ENCODE assay signal across 8 mouse cellular contexts in genomic region chr10:91166890-91167289, GRCm38 (mm10). TPM values are rescaled to one million over a fixed set of nuclear protein-coding genes. Genes with fewer than 3 reads are reported as not detected.
DNase-seq lines count a peak whose midpoint lies in the region; ATAC-seq and TF ChIP-seq lines count a peak whose summit lies in the region.

No protein-coding gene starts in this region.

- TF ChIP-seq POLR2A in bone marrow, adult 2 months (IDR thresholded peaks at IDR 0.05; ENCODE audit: borderline replicate concordance, control insufficient read depth, low read depth, low read length): no peak

- peak overlapping the region; percentile 76 for H3K4me2 ChIP-seq in forebrain, embryonic 13.5 days
- H3K4me2 ChIP-seq in hindbrain, embryonic 12.5 days (replicated peaks): peak overlapping the region; percentile 71
- peak overlapping the region; percentile 73 for H3K4me2 ChIP-seq in limb, embryonic 13.5 days (replicated peaks)
- H3K4me2 ChIP-seq in midbrain, embryonic 13.5 days (replicated peaks): peak overlapping the region; percentile 19; the same call in 1 of the 2 replicates

- H3K9ac ChIP-seq in forebrain, embryonic 13.5 days: no peak overlapping the region
- H3K9ac ChIP-seq in hindbrain, embryonic 12.5 days: no peak overlapping the region
- H3K9ac ChIP-seq in limb, embryonic 13.5 days: no peak overlapping the region
- H3K9ac ChIP-seq in midbrain, embryonic 13.5 days (replicated peaks): no peak overlapping the region

- peak overlapping the region; percentile 47 for H3K4me3 ChIP-seq in bone marrow, adult 2 months (replicated peaks; ENCODE audit: control insufficient read depth, low read depth, low read length)
- H3K4me3 ChIP-seq in forebrain, embryonic 13.5 days: peak overlapping the region; percentile 95
- H3K4me3 ChIP-seq in hindbrain, embryonic 12.5 days: no peak overlapping the region
- peak overlapping the region; percentile 96 for H3K4me3 ChIP-seq in limb, embryonic 13.5 days
- no peak overlapping the region for H3K4me3 ChIP-seq in midbrain, embryonic 13.5 days (replicated peaks)

- no peak for ATAC-seq in forebrain, embryonic 13.5 days
- ATAC-seq in hindbrain, embryonic 12.5 days (ENCODE audit: low FRiP score): no peak
- ATAC-seq in limb, embryonic 13.5 days (ENCODE audit: low FRiP score, low read depth): no peak
- ATAC-seq in midbrain, embryonic 13.5 days: no peak

- no peak overlapping the region for H3K27ac ChIP-seq in bone marrow, adult 2 months (ENCODE audit: control insufficient read depth, insufficient read depth, low read depth, low read length, poor library complexity)
- peak overlapping the region; percentile 48; the same call in 1 of the 2 replicates for H3K27ac ChIP-seq in forebrain, embryonic 13.5 days
- no peak overlapping the region for H3K27ac ChIP-seq in hindbrain, embryonic 12.5 days
- peak overlapping the region; percentile 15; the same call in 1 of the 2 replicates for H3K27ac ChIP-seq in limb, embryonic 13.5 days
- no peak overlapping the region for H3K27ac ChIP-seq in midbrain, embryonic 13.5 days

- TF ChIP-seq CTCF in bone marrow, adult 2 months (IDR thresholded peaks at IDR 0.05; ENCODE audit: control insufficient read depth, insufficient read depth, low read length): peak; percentile 35; the same call in 1 of the 2 replicates

- peak; percentile 31 for DNase-seq in ovary, postnatal 36 days (ENCODE audit: low spot score)
- DNase-seq in ovary, adult 18-20 months (ENCODE audit: low spot score): no peak
- DNase-seq in thymus, postnatal 0 days (ENCODE audit: low spot score): peak; percentile 80

- WGBS in bone marrow, adult 2 months: 48% methylated on average over 5 of the region's 5 CpGs
- WGBS in forebrain, embryonic 13.5 days: 72% methylated on average over 5 of the region's 5 CpGs
- 70% methylated on average over 5 of the region's 5 CpGs for whole genome bisulfite sequencing in hindbrain, embryonic 12.5 days
- 55% methylated on average over 5 of the region's 5 CpGs for WGBS in limb, embryonic 13.5 days
- 57% methylated on average over 5 of the region's 5 CpGs for WGBS in midbrain, embryonic 13.5 days

- H3K9me3 ChIP-seq in forebrain, embryonic 13.5 days (replicated peaks): no peaks in the 10 kb centered on the region
- no peaks in the 10 kb centered on the region for H3K9me3 ChIP-seq in hindbrain, embryonic 12.5 days (replicated peaks)
- H3K9me3 ChIP-seq in limb, embryonic 13.5 days: no peaks in the 10 kb centered on the region
- H3K9me3 ChIP-seq in midbrain, embryonic 13.5 days: no peaks in the 10 kb centered on the region

- H3K27me3 ChIP-seq in forebrain, embryonic 13.5 days: no peaks in the 10 kb centered on the region
- no peaks in the 10 kb centered on the region for H3K27me3 ChIP-seq in hindbrain, embryonic 12.5 days
- no peaks in the 10 kb centered on the region for H3K27me3 ChIP-seq in limb, embryonic 13.5 days
- H3K27me3 ChIP-seq in midbrain, embryonic 13.5 days: no peaks in the 10 kb centered on the region

- H3K36me3 ChIP-seq in forebrain, embryonic 13.5 days (ENCODE audit: poor library complexity, severe bottlenecking): peaks cover 35% of the 10 kb centered on the region
- H3K36me3 ChIP-seq in hindbrain, embryonic 12.5 days: peaks cover 31% of the 10 kb centered on the region
- H3K36me3 ChIP-seq in limb, embryonic 13.5 days: peaks cover 35% of the 10 kb centered on the region
- peaks cover 23% of the 10 kb centered on the region for H3K36me3 ChIP-seq in midbrain, embryonic 13.5 days

- H3K4me1 ChIP-seq in bone marrow, adult 2 months (ENCODE audit: control insufficient read depth, insufficient read depth, low read length): no peaks in the 10 kb centered on the region; the same call in 1 of the 2 replicates
- peaks cover 44% of the 10 kb centered on the region for H3K4me1 ChIP-seq in forebrain, embryonic 13.5 days
- H3K4me1 ChIP-seq in hindbrain, embryonic 12.5 days: peaks cover 29% of the 10 kb centered on the region
- H3K4me1 ChIP-seq in limb, embryonic 13.5 days: peaks cover 26% of the 10 kb centered on the region
- peaks cover 33% of the 10 kb centered on the region for H3K4me1 ChIP-seq in midbrain, embryonic 13.5 days (replicated peaks)

RNA-seq across cellular contexts. Expression of gene Tmpo, which starts 14.2 kb away (rescaled TPM):
- polyA plus RNA-seq in bone marrow, adult 2 months (2011; ENCODE audit: insufficient read depth, insufficient read length, low replicate concordance, missing spikeins): 212 and 250 TPM in 2 replicates
- polyA plus RNA-seq in forebrain, embryonic 13.5 days (2015; fragmentation: Nextera tagmentation; extraction: Ambion mirVana): 250 and 265 TPM in 2 replicates
- polyA plus RNA-seq in hindbrain, embryonic 12.5 days (2016; fragmentation: Nextera tagmentation; extraction: Ambion mirVana): 298 and 322 TPM in 2 replicates
- polyA plus RNA-seq in limb, embryonic 13.5 days (2015; fragmentation: Nextera tagmentation; extraction: Ambion mirVana): 273 and 275 TPM in 2 replicates
- polyA plus RNA-seq in midbrain, embryonic 13.5 days (2015; fragmentation: Nextera tagmentation; extraction: Ambion mirVana): 165 and 175 TPM in 2 replicates
- 234 and 263 TPM in 2 replicates for polyA plus RNA-seq in thymus, postnatal 0 days (2015; fragmentation: Nextera tagmentation; extraction: Ambion mirVana)

RNA-seq across cellular contexts. Expression of gene Slc25a3, which starts 43.0 kb away (rescaled TPM):
- 177 and 223 TPM in 2 replicates for polyA plus RNA-seq in bone marrow, adult 2 months (2011; ENCODE audit: insufficient read depth, insufficient read length, low replicate concordance, missing spikeins)
- polyA plus RNA-seq in forebrain, embryonic 13.5 days (2015; fragmentation: Nextera tagmentation; extraction: Ambion mirVana): 439 and 465 TPM in 2 replicates
- 386 and 390 TPM in 2 replicates for polyA plus RNA-seq in hindbrain, embryonic 12.5 days (2016; fragmentation: Nextera tagmentation; extraction: Ambion mirVana)
- polyA plus RNA-seq in limb, embryonic 13.5 days (2015; fragmentation: Nextera tagmentation; extraction: Ambion mirVana): 447 and 448 TPM in 2 replicates
- 469 and 478 TPM in 2 replicates for polyA plus RNA-seq in midbrain, embryonic 13.5 days (2015; fragmentation: Nextera tagmentation; extraction: Ambion mirVana)
- polyA plus RNA-seq in thymus, postnatal 0 days (2015; fragmentation: Nextera tagmentation; extraction: Ambion mirVana): 416 and 468 TPM in 2 replicates

Comparison
In these comparisons a context has a peak if more than half of its experiments do, and no peak if none do; other contexts are left out.
1. H3K27ac ChIP-seq: peak in forebrain, embryonic 13.5 days (single experiment) and limb, embryonic 13.5 days (single experiment); none in bone marrow, adult 2 months (single experiment), hindbrain, embryonic 12.5 days (single experiment) and midbrain, embryonic 13.5 days (single experiment).
2. H3K4me3 ChIP-seq: peak in bone marrow, adult 2 months (single experiment), forebrain, embryonic 13.5 days (single experiment) and limb, embryonic 13.5 days (single experiment); none in hindbrain, embryonic 12.5 days (single experiment) and midbrain, embryonic 13.5 days (single experiment).
3. H3K4me2 ChIP-seq: peak in every context shown above with its lines; median percentile 76 in forebrain, embryonic 13.5 days; 73 in limb, embryonic 13.5 days; 71 in hindbrain, embryonic 12.5 days; 19 in midbrain, embryonic 13.5 days.